Mouse (Mus musculus) thymus, postnatal 36 days (tissue): ENCODE results near the gene Themis3.
"Not testable (repeated sequence)": the region's sequence is repeated elsewhere in the genome, so short reads cannot be mapped to it uniquely, and the experiment has no call there.

Experiments used
- DNase-seq, 2 experiments: peaks; one replicate each; pipeline ENCODE4 v3.0.0; 2022; ENCODE audit warnings: mixed read lengths in 2 of 2

The Themis3 gene

DNA sequence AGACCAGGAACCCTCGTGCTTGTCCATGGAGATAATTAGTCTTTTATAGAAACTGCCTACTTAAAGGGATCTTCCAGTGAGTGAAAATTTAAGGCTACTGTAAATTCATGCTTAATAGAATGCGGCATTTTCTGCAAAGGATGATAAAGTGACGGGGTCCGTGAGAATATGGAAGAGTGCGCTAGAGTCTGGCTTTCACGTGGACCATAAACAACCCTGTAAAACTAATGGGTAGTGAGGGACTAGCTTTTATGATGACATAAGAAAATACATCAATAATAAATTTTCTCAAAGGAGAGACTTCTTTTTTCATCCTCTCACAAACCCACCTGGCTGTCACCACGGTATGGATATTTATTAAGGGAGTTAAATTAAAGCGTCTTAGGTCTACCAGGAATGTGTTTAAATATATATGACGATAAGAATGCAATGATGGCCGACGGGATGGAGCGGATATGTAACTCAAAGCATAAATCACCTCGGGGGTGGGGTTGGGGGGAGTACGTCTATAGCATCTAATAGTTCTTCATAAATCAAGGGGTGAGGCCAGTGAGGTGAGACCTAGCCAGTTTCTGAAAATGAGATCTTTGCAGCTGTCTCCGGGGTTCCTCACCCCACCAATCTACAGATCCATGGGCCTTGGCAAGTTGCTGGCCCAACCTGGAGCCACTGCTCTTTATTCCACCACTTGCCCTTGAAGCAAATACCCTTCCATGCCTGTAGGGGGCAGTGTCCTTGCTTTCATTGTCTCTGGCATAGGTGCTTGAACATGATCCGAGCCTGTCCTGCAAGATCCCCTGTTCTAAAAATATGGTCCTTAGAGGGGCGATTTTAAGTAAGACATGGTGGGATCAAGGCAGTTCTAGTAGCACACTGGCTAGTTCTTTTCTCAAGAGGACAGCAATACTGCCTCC lies 35.8 kb downstream of the Themis3 start:
- DNase-seq = peak; percentile 6

DNA sequence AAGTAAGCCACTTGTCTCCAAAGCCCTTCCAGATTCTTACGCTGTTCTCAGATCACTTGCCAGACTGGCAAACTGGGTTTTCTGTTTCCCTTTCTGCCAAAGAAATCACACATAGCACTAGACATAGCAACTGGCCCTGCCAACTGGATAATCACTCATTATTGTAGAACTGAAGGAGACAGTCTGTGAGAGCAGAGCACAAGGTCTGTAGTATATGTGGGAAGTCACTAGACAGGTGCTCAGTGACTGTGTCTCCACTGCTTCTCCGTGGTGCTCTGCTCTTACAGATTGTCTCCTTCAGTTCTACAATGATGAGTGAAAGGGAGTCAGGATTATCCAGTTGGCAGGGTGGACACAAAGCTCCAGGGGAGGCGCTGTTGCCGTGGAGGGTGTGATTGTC lies 41.7 kb downstream of the Themis3 start:
- no peak for DNase-seq

DNA sequence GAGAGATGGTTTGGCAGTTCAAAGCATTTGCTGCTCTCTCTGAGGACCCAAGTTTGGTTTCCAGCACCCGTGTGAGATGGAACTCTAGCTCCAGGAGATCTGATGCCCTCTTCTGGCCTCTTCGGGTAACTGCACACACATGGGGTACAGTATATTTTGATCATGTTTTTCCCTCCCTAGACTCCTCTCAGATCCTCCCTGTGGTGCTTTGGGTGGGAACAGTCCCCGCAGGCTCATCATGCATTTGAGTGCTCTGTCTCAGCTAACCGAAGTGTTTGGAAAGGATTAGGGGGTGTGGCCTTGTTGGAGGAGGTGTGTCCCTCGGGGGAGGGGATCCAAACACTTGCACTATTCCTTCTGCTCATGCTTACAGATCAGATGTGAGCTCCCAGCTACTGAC lies 43.9 kb downstream of the Themis3 start:
- no peak for DNase-seq

DNA sequence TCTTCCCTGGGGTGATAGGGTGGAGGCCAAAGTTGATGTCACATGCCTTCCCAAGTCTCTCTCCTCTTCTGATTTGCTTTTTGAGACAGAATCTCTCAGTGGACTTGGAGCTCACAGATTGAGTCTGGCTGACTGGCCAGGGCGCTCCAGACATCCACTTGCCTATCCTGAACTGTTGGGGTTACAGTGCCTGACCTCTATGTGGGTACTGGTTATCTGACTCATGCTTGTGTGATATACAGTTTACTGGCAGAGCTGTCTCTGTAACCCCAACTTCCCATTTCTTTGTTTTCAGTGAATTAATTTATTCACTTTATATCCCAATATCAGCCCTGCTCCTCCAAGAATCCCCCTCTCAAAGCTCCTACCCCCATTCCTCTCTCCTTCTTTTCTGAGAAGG lies 62.1 kb downstream of the Themis3 start:
- DNase-seq = no peak

DNA sequence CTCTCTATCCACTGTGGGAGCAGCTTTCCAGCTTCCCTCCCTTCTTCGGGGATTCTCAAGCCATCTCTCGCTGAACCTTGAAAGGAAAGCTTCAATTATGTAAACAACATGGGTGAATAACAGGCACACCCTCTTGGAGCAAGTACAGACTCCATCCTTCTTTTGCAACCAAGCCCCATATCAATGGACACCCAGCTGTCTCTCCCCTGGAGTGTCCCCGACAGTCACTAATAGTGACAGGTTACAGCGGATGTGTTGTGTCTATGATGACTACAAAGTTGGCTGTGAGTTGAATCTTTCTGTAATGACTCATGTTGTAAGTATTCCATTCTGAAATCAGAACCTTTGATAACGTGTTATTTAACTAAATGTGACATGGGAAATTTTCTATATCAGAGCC lies 71.0 kb downstream of the Themis3 start:
- DNase-seq = no peak

DNA sequence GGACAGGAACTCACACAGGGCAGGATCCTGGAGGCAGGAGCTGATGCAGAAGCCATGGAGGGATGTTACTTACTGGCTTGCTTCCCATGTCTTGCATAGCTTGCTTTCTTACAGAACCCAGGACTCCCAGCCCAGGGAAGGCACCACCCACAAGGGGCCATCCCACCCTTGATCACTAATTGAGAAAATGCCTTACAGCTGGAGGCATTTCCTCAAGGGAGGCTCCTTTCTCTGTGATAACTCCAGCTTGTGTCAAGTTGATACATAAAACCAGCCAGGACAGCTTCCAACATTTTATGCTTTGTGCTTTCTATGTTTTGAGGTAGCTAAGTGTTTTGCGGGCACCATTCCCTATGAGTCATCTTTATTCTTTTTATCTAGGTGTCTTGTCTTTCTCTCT lies 71.8 kb downstream of the Themis3 start:
- DNase-seq = not testable (repeated sequence)

DNA sequence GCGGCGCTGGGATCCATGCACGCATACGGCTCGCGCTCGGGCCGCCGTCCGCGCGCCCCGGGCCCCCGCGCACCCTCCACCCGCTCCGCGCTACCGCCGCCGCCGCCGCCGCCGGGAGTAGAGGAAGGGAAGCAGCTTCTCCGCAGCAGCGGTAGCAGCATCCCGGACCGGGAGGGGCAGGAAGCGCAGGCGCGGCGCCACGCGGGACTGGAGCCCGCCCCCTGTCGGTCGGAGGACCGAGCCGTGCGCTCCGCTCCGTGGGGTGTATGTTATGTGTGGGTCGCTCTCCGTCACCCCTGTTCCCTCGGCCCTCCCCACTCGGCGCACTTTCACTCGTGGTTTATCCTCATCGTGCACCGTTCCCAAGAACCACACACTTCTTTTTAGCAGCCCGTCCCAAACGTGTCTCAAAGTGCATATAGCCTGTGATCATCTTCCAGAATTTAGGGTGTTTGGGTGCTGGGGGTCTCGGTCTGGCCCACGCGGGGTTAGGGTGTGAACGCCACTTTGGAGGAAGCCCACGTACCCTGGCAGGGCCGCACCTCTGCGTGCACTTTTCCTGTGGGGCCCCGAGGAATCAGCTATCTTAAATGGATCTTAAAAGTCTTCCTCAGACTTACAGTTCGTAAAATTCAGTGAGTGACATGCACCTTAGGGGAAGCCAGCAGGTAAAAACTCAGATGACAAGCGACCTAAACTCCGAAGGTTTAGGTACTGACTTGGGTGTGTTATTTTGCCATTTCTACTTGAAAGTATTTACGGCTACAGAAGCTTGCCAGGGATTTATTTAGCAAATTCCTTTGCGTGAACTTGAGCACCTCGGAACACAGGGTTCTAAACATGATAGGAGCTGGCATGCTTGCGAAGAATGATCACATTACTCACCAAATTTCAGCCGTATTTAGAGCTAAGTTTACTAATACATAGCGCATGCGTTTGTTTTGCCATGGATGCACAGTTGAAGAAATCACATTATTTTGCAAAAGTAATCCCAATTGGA lies 74.6 kb downstream of the Themis3 start, which contains the start of gene Rab12:
Gene Rab12 (minus strand): TSS at position 176 of the 1,000 bp plus-strand sequence.
- DNase-seq = peak; percentile 90

DNA sequence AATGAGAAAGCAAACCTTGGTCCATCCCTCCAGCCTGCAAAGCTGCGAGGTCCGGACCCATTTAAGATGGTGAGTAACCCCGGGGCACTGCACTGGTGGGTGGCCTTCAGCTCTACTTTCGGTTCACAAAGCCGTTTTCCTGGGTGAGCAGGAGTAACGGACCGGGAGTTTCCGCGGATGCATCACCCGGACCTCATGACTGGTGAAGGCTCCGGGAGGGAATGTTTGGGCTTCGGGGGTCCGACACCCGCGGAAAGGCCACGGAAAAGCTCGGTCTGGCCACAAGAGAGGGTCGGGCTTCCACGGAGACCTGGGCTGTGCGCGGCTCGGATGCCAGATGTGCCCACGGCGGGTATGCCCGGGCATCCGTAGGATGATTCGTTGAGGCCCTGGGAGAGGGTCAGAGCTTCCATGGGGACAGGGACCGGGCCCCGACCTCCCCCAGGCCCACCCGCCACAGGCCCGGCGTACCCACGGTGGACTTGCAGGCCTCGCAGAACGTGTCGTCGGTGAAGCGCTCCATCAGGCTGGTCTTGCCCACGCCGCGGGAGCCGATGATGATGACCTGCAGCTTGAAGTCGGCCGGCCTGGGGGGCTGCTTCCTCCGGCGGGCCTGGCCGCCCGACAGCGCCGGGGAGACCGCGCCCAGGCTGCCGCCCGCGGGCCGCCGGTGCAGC lies 75.4 kb downstream of the Themis3 start:
- peak in 1 of 2 experiments; percentile 32 for DNase-seq

DNA sequence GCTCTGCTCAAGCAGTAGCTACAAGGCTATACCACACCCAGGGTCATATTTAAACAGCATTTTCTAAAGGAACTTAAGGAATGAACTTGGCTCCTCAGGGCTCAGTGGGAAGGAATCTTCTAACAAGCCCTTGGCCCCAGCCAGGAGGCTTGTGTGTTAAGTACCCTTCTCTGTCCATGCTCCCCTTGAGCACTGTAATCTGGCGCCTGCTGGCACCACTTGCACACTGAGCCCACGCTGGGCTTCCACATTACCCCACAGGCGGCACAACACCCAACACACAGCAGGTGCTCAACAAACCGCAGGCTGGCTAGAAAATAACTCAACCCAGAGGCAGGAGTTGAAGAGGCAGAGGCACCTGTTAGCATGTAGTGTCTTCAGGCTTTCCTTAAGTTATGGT lies 77.5 kb downstream of the Themis3 start:
- DNase-seq = peak; percentile 21 to 43

DNA sequence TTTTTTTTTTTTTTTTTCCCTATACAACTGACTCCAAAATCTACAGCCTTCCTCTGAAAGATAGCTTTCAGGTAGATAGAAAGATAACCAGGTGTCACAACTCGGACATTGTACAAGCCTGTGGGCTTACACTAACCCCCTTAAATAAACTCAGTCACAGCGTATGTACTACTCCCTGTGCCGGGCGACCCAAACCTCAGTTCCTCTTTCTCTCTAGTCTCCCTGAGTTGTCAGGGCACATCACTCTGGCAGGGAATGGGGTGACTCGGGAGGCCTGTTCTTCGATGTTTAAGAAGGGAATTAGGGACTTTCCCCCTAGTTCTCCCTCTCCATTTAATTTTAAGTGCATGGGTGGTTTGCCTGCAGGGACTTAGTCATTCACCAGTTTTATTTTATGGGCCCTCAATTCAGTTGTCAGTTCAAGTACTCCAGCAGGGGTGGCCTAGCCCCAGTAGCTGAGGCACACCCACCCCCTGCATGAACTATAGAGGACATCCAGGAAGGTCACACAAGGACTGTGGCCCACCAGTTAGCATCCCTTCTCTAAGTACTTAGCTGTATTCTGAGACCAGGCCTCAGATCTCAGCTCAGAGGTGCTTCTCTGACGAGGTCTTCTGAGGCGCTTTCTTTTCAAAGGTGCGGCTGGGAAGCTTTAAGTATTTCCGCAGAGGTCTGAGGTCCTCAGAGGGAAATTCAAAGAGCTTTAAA lies 80.0 kb downstream of the Themis3 start:
- DNase-seq = no peak

DNA sequence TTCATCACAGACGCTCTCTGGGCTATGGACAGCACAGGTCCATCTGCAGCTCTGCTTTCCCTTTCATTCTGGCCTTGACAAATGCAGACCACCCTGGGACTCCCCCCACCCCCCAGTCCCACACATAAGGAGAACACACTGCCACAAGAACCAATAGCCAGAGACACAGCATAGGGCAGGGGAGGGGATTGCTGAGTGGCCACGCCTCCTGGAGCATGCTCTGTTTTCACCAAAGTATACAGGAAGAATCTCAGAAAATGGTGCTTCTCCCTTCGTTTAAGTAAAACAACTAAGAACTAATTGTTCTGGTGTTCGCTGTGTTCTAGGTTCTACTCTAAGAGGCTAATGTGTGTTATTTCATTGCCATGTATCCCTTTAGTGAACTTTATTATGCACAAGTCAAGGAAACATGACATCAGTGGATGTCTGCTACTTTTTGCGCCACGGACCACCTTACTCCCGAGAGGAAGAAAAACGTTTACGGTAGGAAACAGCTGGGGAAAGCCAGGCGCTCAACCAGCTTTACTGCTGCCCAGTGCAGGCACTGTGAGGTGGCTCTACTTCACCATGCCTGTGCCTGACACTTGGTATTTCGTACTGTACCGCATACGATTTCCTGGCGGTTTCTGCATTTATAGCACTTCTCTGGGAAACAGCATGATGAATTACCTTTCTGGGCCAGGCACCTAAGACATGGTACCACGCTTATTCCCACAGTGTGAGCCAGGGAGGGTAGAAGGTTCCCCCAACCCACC lies 82.0 kb downstream of the Themis3 start:
- peak in 1 of 2 experiments; percentile 12 for DNase-seq

DNA sequence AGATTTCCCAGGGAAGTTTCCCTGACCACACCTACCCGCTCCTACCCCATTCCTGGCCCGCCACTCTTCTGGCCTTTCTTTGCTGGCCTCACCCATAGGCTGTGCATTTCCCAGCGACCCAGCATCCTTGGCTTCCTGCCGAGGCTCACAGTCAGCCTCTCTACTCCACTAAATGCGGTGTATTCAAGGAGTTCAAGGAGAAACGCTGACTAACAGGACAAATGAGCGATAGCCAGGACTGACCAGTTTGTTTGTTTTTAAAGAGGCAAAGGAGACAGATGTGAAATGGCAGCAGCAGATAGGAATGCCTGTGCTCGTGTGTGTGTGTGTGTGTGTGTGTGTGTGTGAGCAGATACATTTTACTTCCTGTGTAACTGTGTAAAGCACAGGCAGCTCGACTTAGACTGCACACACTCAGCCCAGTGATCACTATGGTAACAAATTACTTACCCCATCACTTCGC lies 84.2 kb downstream of the Themis3 start:
- DNase-seq = no peak

DNA sequence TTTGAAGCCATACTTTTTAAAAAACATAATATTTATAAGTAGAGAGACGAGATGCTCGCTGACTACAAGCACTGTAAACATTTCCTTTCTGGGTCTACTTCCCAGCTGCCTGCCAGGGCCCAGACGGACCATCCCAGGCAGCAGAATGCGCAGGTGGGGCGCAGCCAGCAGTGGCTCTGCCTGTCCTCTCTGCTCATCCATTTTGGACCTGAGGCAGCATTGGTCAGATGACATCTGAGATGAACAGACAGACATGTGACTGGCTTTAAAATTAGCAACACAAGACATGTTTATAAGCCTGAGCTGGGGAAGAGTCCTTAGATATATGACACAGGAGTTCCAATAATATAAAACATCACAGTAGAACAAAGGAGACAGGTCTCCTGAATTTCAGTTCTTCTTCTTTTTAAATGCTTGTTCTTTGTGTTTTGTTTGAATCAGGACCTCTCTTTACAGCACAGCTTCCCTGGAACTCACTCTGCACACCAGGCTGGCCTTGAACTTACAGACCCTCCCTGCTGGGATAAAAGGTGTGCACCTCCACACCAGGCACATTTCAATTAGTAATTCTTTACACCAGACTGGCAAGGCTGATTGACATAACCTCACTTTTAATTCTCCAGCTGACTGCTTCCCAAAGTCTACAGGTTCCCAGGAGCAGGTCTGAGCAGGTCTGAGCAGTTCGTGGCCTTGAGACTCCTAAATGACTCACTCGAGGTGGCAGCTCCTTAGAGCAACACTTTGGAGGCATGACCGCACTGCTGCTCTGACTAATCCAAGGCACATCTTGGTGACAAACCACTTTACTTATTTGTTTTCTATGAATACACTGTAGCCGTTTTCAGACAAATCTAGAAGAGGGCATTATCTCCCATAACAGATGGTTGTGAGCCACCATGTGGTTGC lies 87.1 kb downstream of the Themis3 start:
- DNase-seq = no peak

DNA sequence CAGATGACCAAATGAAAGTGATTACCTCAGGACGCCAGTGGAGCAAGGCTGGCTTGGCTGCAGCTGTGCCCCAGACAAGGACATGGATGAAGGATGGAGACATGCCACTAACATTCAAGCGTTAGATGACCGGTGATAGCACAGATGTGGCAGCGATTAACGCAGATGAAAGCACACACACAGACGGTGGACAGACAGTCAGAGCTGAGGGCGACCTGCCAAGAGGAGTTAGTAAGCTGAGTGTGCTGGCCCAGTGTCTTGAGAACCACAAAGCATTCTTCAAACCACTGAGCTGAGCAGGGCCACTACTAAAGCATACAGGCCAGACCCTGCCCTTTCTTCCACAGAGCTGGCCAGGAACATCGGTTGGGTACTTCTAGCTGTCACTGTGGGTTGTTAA lies 89.5 kb downstream of the Themis3 start:
- no peak for DNase-seq
